Mouse (Mus musculus) layer of hippocampus, adult 9-10 months (tissue): ENCODE data around the gene Mrap.

ENCODE experiments used
- DNase-seq: peaks from one replicate; pipeline ENCODE4 v3.0.0; 2022; ENCODE audit warnings: low spot score

Mrap gene

GRCm38 (mm10) chr16:90738092-90738956 is at the start of gene Mrap:
Mrap (plus strand) TSS chr16:90738207.
- DNase-seq = no peak

GRCm38 (mm10) chr16:90692704-90693385 is 45.2 kb upstream of the Mrap start:
- no peak for DNase-seq

- DNase-seq = no peak
These were observed 44.4 kb upstream of the Mrap start for GRCm38 (mm10) chr16:90693625-90694024.

- DNase-seq = no peak
These were observed 43.3 kb upstream of the Mrap start for GRCm38 (mm10) chr16:90694719-90695118.

DNA sequence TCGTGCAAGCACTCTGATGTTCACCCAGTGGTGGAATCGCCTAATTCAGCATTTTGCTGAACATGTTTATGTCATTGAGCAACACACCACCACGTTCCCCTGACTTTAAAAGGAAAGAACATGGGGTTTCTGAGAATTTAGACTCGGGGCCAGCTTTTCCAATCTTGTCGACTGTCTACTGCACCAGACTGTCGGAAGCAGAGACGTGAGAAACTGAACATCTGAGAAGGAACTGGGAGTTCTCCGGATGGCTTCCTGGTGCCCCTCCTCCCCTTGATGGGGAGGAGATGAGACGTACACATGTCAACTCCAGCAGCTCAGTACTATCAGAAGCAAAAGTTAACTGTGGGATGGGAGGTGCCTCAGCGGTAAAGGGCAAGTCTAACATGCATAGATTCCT is 42.9 kb upstream of the Mrap start:
- DNase-seq = no peak

- no peak for DNase-seq
These were observed 41.7 kb upstream of the Mrap start for GRCm38 (mm10) chr16:90696306-90696705.

GRCm38 (mm10) chr16:90699390-90699789 is 38.6 kb upstream of the Mrap start:
- DNase-seq = no peak

- DNase-seq = no peak
These were observed 36.5 kb upstream of the Mrap start for GRCm38 (mm10) chr16:90701541-90701940.

- DNase-seq = no peak
These were observed 34.4 kb upstream of the Mrap start for GRCm38 (mm10) chr16:90703646-90704045.

DNA sequence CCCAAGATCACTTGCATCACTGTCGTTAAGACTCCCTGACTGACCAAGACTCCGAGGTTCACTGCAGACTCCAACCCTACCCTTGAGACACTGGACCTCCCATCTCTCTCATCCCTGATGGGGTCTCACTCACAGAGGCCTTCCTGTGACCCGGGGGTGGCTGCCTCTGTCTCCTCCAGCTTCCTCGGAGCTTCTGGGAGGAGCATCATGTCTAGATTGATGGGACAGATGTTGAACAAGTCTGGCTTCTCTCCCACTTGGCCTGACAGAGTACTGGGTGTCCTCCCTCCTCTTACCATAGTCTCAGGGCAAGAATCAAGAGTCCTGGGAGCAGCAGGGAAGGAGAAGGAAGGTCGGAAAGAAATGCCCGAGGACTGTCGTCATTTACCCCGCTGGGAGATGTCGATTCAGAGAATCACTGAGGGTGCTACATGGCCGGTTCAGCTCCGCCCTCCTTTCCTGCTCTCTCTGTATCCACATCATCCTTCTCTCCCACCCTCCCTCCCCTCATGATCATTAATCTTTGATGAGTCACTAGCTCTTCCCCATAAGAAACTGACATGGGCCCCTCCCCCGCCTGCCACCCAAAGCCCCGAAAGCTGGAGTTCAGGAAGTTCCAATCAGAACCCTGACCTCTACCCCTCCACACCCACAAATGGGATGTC is 33.7 kb upstream of the Mrap start:
- no peak for DNase-seq

GRCm38 (mm10) chr16:90706279-90706678 is 31.7 kb upstream of the Mrap start:
- no peak for DNase-seq

DNA sequence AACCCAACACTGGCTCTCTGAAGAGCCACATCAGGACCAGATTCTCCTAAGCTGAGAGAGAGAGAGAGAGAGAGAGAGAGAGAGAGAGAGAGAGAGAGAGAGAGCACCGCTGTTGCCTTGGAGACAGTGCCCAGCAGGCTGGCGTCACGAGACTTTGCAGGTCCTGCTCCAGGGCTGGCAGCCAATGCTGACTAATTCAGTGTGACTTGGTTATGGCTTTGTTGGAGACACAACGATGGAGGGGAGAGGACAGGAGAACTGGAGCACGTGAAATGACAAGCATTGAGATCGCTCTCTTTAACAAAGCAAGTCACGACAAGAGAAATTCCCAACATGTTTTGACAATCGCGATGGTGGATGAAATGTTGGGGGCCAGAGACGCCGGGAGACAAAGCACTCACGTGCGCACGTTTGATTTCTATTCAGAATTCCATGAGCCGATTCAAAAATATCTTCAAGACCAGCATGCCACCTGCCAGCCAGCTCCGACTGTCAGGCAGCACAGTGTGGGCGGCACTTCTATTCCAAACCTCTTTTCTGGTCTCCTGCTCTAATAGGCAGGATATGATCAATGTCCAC is 28.2 kb upstream of the Mrap start:
- no peak for DNase-seq

DNA sequence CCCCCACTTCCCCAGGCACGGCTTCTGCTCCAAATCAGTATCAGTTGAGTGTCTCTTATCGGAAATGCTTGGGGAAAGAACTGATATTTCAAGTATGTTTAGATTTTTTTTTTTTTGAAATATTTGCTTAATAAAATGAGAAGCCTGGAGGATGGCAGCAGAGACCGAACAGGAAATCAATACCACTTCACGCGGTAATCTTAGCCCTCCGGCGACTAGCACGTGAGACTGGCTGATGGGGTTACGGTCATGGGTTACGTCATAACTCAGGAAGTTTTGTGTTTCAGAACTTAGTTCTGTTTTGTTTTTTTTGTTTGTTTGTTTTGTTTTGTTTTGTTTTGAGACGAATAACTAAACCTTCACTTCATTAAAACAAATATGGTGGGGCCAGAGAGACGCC is 27.7 kb upstream of the Mrap start:
- DNase-seq = no peak

DNA sequence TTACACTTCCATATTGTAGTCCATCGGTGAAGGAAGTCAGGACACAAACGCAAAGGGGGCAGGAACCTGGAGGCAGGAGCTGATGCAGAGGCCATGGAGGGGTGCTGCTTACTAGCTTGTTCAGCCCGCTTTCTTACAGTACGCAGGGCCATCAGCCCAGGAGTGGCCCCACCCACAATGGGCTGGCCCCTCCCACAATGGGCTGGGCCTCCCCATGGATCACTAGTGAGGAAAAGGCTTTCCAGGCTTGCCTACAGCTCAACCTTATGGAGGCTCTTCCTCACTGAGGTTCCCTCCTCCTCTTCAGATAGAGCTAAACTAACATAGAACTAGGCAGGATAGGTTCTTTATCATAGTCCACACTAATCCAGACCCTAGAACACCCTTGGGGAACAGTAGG is 14.0 kb upstream of the Mrap start:
- DNase-seq = no peak

DNA sequence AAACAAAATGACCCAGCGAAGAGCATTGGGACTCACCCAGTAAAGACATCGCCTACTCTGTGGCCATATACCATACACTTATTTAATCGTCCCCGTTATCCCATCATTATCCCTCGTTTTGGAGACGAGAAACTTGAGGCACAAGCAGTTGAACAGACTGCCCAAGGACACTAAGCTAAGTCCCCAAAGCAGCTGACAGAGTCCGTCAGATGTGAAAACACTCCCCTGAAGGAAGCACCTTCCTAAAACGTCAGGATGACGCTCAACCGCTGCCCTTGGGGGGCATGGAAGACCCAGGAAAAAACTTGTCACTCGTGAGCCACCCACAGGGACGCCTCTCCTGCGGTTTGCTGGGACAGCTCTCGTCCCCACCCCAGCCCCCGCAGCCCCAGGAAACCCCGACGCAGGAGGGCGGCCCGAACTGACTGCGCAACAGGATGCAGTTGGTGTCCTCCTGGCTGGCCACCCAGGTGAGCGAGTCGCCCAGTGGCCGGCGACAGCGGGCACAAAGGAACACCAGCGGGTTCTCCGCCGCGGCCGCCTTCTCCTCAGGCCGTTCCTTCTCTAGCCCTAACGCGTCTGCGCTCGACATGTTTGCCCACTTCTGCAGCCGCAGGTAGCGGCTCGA is 11.3 kb upstream of the Mrap start:
- no peak for DNase-seq

GRCm38 (mm10) chr16:90727233-90728115 is 10.5 kb upstream of the Mrap start, which contains the start of gene Mis18a:
Mis18a (minus strand) TSS chr16:90727404.
- DNase-seq = peak; percentile 84

DNA sequence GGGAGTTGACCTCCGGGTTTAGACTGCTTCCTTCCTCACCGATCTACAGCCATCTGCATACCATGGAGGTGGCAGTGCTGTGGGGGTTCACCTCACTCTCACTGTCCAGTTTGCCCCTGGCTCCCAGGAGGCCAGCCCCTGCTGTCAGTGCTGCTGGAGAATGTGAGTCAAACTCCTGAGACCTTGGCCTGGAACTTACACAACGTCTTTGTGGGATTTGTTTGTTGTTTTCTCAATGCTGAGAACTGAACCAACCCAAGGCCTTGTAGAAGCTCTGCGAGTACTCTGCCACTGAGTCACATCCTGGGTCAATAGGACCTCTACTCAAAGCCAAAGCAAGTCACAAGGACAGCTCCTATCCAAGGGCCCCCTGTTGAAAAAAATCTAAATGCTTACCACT is 2.4 kb upstream of the Mrap start:
- no peak for DNase-seq

DNA sequence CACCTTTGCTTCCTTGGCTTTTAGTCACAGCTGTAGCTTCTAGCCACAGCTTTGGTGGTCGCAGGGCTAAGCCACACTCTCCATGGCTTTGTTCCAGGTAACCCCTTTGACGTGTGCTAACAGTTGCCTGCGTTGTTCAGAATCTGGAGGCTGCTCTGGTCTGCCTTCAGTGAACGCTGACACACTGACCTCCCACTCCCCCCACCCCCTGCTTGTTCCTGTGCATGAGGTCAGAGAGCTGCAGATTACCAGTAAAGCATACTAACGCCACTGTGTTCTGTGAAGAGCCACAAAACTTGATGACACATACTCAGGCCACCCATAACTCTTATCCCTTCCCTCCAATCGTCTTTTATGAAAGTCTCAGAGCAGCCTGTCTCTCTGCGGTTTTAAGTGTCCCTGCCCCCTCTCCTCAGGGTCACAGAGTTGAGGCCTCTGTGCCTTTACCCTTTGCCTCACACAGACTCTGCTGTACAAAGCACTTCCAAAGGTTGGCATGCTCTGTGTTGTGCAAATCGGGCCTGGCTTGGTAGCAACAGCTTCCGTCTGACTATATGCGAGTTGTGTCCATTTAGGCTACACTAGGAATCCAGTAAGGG is 1.2 kb upstream of the Mrap start:
- no peak for DNase-seq

GRCm38 (mm10) chr16:90747143-90747542 is 9.1 kb downstream of the Mrap start:
- no peak for DNase-seq

DNA sequence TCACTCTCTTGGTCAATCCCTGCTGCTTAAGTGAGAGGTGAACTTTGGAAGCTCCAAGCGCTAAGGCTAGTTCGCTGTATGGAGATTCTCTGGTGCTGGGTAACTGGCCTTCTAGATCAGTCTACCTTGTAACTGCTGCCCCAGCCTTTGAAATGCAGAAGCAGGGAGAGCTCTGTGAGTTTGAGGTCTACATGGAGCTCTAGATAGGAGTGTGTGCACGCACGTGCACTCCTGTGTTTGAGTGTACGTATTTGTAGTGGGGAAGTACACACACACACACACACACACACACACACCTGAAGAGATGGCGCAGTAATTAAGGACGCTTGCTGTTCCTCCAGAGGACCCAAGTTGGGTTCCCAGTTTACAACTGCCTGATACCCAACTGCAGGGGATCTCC is 10.2 kb downstream of the Mrap start:
- DNase-seq = no peak
